Mouse (Mus musculus) CD4-positive helper T cell, adult 2 months (primary cell): ENCODE results near the gene Lrrn2.

Experiments used
- DNase-seq: peaks from one replicate; pipeline ENCODE4 v3.0.0-alpha.2; 2012; ENCODE audit warnings: low read depth, missing footprints, low spot score

Lrrn2 gene

GRCm38 (mm10) chr1:132880161-132881005, at the start of gene Lrrn2:
Lrrn2 (plus strand) TSS chr1:132880273.
- no peak for DNase-seq

GRCm38 (mm10) chr1:132831963-132832362, 48.1 kb upstream of the Lrrn2 start:
- DNase-seq: no peak

- DNase-seq: no peak
Observed at GRCm38 (mm10) chr1:132834037-132834436, 46.0 kb upstream of the Lrrn2 start.

DNA sequence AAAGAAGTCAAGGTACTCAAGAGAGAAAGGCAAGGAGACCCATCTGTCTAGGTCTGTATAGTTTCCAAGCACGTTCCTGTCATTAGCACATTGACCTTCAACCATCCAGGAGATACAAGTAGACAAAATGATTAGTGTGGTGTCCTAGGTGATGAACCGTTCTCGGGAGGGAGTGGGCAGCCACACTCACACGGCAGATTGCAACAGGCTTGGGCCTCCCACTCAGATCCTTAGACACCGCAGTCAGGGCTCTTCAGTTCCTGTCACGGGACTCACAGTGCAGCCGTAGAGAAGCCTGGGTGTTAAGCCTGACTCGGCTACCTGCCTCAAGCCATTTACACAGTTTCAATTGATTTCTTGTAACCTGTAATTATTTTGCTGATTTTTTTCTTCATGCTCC, 43.2 kb upstream of the Lrrn2 start:
- DNase-seq: no peak

DNA sequence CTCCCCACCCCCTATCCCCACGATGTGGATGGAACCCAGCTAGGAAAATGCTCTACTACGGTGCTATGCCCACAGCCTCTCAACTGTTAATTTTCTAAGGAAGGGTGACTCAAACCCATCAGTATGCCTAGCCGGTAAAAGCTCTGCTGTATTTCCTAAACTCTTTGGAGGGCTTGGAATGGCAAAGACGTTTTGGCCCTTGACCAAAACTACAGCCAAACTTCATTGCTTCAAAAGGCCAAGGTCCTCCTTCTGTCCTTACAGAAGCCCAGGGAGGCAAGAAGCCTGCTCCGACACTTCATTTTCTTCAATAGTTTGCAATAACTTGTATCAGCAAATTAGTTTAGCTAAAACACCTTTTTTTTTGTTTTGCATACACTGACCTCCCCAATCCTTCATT, 42.4 kb upstream of the Lrrn2 start:
- DNase-seq: no peak

- no peak for DNase-seq
Observed at GRCm38 (mm10) chr1:132838371-132838770, 41.7 kb upstream of the Lrrn2 start.

DNA sequence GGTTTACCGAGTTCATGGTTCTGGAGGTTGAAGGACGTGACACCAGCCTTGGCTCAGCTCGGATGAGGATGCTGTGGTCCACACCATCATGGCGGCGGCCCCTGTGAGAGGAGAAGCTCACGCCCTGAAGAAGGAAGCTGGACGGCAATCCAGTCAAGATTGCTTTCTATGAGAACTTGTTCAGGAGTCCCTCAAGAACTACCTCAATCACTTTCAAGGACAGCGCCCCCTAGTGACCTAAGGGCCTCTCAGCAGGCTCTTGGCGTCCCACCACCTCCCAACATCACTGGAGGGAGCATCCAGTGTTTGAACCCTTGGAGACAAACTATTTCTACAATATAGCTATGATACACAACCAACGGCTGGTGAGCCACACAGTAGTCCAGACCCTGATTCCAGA, 36.5 kb upstream of the Lrrn2 start:
- no peak for DNase-seq

GRCm38 (mm10) chr1:132844088-132844804, 35.8 kb upstream of the Lrrn2 start:
- DNase-seq: no peak

DNA sequence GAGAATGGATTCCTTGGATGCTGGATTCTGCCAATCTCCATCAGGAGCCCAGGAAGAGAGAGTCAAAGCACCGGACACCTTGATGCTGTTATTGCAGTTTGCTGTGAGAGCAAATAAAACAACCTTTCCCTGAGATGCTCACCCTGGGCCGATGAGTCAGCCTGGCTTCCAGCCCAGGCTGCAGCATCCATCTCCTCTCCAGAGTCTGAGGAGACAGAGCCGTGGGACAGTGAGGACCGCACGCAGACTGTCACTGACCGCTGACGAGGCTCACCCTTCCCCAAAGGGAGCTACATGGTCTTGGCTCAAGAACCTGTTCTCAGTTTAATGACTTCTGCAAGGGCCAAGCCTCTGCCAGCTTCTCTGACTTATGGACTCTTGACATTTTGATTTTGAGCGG, 34.3 kb upstream of the Lrrn2 start:
- DNase-seq: no peak

GRCm38 (mm10) chr1:132850809-132851208, 29.3 kb upstream of the Lrrn2 start:
- no peak for DNase-seq

DNA sequence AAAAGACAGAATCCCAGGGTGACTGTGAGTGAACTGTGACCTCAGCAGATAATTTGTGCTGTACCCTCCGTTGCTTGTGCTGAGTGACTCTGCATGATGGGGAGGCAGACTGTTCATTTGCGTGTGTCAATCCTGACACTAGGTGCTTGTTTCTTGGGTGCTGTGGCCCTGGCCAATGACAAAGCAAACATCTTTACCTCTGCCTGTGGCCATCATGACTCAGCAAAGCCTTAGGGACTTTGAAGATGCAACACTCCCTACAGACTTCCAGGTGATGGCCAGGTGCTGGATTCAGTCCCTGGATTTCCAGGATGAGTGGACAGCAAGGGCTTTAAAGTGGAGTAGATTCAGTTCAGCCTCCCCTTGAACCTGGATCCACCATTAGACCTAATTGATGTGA, 28.8 kb upstream of the Lrrn2 start:
- DNase-seq: no peak

- no peak for DNase-seq
Observed at GRCm38 (mm10) chr1:132851771-132852170, 28.3 kb upstream of the Lrrn2 start.

DNA sequence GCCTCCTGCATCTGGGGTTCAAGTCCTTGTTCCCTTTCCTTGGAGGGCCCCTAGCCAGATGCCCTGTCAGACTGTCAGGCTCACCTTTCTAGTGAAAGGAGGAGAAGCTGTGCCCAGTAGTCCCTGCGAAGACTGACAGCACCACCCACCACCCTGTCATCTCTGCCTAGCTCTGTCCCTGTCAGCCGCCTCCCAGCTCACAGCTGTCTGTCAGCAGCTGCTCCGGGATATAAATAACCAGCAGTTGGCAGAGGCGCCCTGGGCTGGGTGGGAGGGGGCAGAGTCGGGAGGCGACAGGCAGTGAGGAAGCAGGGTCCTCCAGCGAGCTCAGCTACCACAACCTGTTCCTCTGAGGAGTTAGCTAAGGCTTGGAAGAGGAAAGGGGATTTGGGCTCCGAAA, 26.8 kb upstream of the Lrrn2 start:
- no peak for DNase-seq

- DNase-seq: no peak
Observed at GRCm38 (mm10) chr1:132858516-132859383, 21.3 kb upstream of the Lrrn2 start.

DNA sequence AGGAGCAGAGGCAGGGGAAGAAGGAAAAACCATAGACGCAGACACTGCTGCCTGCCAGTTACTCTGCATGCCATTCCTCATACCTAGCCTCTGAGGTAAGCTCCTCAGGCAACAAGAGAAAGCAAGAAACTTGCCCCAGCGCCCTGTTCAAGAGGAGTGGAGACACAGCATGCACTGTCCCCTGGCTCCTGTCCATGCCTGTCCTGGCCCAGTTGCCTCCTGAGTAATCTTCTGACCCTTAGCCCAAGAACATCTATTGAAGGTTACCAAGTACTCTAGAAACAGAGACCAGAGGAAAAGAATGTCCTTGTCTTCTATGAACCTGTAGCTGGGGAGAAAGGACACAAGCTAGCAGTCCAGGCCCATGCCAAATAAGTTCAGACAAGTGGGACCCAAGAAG, 15.9 kb upstream of the Lrrn2 start:
- no peak for DNase-seq

- DNase-seq: peak; percentile 51
Observed at GRCm38 (mm10) chr1:132865585-132865984, 14.5 kb upstream of the Lrrn2 start.

GRCm38 (mm10) chr1:132870327-132870726, 9.7 kb upstream of the Lrrn2 start:
- DNase-seq: no peak

DNA sequence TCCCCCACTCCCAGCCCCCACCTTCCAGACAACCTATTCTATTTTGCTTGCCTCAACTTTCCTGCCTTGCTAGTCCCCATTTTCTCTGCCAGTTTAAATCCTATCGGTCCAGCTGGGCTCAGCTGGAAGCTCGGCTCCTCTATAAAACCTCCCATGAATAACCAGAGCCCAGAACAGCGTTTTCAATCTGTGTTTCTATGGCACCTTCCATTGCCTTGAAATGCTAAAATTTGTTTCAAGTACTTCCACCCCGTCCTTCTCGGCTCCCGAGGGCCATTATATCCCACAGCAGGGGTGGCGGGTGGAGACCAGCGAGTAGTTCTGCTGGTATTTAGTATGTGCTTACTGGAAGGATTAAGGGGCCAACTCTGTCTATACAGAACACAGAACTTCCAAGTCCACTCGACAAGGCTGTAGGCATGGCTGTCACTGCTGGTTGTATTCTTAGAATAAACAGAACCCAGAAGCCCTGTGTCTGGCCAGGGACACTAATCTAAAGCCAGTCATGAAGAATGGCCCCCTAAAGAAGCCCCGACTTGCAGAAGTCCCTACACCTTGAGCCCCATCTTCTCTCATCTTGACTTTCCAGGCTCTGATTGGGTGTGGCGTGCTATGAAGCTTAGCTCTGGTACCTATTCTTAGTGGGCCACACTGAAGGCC, 992 bp upstream of the Lrrn2 start:
- no peak for DNase-seq

DNA sequence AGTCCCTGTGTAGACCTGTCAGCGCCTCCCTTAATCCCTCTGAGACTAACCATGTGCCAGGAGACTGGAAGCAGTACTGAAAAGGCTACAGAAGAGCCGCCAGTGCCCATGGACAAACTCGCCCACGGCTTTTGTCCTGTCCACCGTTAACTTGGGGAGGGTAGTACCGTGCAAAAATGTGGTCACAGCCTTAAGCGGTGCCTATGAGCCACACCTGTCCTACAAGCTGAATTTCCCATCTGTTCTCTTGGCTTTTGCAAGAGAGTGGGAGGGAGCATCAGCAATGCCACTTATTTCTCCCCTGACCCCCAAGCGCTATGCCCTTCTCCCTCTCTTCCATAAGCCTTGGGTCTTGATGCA, 292 bp upstream of the Lrrn2 start:
- no peak for DNase-seq

- DNase-seq: no peak
Observed at GRCm38 (mm10) chr1:132881041-132881761, 1.1 kb downstream of the Lrrn2 start.

DNA sequence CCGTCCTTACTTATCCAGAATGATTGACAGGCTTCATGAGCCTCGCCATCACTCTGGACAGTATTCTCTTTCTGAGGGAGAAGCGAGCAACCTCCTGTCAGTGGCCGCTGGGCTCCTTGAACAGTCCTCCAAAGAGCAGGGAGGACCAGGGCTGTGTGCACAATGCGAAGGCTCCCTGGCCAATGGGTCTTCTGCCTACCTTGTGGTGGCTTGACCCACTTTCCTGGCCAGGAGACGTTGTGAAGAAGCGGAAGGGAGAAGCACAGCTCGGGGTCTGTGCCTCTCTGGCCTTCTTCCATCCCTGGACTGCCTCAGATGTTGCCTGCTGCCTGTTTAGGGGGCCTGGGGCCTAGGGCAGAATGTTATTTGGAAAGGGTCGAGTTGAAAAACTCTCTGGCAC, 1.8 kb downstream of the Lrrn2 start:
- DNase-seq: no peak
